Mouse (Mus musculus) spleen, postnatal 4 days (tissue): ENCODE results near the gene Atoh8.

Experiments used
- DNase-seq, 2 experiments: peaks; one replicate each; pipeline ENCODE4 v3.0.0; 2022; ENCODE audit warnings: low spot score in 2 of 2

Atoh8 gene

DNA sequence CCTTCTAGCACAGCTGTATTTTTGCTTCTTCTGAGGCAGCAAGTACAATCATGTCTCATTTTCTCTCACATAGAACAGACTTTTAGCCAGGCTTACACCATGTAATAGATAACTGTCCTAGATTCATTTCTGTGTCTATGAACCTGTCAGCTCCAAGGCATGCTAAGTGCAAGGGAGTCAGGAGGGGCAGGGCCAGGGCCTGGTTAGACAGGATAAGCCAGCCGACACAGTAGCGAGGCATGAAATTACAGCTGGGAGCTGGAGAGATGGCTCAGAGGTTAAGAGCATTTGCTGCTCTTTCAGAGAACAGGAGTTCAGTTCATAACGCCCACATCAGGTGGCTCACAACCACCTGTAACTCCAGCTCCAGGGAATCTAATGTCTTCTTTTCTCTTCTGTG is 38.7 kb downstream of the Atoh8 start:
- DNase-seq, result no peak

DNA sequence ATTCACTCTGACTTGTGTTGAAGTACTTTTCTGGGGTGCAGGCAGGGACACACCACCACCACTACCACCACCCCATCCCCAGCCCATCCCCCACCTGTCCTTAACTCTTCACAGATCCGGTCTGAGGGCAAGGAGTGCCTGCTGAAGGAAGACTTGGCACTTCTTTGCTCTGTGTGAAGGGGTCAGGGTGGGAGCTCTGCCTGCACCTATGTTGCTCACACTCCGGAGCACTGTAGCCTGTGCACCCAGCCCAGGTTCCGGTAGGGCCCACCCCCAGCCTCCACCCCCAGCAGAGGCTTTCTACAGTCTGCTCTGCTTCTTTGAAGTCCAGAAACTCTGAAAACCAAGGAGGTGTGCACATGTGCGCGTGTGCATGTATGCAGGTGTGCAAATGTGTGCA is 44.8 kb downstream of the Atoh8 start:
- DNase-seq, result no peak

DNA sequence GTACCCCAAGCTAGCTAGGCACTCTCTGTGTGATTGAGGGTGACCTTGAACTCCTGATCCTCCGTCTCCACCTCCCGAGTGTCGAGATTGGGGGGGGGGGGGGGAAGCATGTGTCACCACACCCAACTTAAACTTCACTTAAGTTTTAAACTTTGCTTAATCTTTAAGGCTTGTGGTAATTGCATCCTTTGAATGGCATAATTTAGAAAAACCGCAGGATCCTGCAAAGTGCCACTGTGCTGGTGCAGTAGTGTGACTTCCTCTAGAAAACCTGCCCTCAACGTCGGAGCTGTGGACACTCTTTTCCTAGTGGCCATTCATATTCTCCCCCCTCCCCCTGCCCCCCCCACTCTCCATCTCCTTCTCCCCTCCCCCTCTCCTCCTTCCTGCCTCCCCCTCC is 45.3 kb downstream of the Atoh8 start:
- DNase-seq, result no peak

DNA sequence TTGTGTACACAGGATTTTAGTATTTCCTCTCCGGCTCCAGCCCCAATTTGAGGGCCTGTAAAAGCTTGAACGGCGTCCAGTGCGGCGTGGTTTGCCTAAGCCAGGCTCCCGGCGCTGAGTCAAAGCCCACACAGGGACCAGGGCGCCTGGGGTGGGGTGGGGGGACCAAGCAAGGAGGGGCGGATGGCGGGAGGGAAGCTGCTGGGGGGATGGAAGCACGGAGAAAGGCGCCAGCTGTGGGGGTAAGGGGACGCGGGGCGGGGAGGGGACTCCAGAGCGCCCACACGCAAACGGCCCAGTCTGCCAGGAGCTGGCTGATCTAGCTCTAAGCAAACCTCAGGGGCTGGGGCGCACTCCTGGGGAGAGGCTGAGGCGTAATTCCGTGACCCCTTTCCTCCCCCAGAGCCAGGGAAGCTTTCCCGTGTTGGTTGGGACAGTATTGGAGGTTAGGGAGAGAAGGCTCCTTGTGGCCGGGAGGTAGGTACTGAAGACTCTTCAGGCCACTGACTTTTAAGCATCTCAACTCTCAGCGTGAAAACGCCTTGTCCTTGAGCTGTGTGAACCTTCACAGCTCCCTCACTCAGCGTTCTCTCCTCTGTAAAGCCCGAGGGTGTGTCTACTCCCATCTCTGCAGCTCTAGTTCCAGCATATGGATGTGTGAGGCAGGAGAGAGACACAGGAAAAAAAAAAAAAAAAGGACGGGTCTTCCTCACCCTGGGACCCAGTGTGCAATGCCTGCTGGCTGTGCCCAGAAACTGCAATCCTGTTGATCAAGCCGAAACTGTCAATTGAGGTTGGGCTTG is 46.1 kb downstream of the Atoh8 start:
- DNase-seq, result no peak

DNA sequence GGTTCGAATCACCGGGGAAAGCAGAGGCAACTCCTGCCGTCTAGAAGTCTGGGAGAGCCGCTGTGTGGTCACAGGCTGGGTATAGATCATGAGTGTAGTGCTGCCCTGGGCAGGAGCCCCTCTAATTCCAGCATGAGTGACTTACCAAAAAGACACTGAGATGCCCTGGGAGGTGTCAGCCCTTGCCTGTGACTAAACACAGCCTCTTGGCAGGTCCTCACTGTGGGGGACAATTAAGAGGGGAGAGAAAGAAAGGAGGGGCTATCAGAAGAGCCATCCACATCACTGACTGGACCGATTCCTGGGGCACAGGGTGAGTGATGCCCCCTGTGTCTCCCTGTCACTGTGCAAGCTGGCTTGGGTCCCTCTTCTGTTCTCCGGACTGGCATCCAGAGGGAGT is 48.6 kb downstream of the Atoh8 start:
- DNase-seq, result no peak

DNA sequence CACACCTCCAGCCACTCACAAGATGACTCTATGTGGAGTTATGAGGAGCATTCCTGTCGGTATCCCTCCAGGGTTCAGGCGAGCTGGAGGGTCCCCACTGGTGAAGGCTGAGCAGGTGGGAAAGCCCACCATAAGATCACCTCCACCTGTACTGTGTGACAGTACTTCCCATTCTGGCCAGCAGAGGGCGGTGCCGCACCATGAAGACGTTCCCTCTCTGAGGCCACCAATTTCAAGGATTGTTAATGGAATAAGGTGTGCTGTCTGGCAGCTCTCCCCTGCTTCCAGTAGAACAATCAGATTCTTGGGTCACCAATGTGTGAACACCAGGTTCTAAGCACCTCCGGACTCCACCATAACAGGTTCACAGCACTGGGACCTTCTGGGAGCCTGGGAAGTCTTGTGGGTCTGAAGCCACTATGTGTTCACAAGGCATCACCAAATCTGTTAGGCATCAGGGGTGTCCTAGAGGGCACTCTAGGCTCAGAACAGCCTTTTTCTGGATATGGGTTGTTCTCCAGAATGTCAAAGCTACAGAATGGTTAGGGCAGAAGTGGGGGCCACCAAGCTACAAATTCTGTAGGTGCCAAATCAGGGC is 49.4 kb downstream of the Atoh8 start:
- DNase-seq, result peak; percentile 73 to 93

DNA sequence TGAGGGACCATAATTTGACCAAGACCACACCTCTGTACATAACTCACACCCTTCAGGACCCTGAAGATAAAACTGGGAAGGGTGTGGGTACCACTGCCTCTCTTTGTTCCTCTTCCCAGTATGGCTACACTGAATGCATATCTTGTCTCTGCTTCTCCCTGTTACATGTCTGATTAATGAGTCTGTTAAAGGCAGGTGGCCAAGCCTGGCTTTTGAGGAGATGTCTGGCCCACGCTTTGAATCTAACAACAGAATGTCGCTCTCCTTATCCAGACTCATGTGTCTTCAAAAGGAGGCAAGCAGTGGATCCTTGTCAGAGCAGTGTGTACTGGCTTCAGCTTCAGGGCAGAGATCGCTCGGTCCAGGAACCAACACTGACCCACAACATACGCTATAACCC is 50.8 kb downstream of the Atoh8 start:
- no peak for DNase-seq

DNA sequence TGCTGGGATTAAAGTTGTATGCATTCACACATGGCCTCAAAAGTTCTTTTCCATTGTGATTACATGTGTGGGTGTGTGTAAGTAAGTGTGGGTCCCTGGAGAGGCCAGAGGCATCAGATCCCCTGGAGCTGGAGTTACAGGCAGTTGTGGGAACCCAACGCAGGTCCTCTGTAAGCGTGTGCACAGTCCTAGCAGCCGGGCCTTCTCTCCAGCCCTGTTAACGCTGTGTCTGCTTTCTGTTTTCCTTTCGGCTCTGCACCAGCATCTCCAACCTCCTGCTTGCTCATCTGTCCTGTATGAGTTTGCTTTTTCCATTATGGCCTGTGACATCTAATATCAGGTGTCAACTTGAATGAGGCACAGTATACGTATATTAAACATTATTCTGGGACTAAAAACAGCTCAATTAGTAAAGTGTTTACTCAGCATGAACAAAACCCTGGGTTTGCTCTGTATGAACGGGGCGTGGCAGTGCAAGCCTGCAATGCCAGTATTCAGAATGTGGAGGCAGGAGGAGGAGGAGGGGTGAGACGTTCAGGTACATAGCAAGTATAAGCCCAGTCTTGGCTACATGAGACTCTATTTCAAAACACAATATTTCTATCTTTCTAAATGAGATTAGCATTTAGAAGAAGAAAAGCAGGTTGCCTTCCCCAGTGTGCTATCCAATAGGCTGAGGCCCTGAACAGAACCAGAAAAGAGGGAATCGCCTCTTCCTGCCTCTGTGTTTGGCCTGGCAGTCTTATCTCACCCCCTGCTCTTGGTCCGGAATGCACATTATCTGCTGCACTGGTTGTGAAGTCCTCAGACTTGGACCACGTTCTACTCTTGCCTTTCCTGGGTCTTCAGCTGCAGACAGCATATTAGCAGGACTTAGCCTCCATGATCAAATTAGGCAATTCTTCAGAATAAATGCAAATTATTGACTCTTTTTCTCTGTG is 55.5 kb downstream of the Atoh8 start:
- DNase-seq, result no peak

DNA sequence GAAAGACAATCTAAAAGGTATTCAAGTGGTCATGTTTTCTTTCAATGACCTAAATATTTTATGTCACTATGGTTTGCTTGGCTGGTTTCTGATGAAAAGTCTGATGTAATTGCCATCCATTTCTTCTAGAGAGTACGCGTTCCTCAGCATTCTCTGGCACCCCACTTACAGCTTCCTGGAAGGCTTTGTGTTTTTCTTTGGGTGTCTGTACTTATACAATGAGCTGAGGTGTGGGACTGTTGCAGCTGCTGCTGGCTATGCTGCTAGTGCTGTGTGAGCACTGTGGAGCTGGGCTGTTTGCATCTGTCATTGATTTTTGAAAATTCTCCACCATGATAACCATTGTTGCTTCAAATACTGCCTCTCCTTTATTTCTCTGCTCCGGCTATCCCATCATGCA is 56.4 kb downstream of the Atoh8 start:
- DNase-seq, result no peak

DNA sequence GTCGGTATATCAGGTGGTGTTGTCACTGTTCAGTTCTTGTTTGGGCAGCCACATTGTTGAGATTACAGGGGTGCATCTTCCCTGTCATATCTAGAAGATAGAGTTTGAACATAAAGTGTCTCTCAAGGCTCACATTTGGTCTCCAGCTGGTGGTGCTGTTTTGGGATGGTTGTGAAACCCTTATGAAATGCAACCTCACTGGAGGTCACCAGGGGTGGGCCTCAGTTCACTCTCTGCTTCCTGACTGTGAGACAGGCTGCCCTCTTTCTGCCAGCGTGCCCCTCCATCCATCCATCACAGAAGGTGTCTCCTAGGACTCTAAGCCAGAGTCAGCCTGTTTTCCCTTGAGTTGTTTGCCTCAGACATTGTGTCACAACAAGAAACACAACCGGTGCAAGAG is 58.0 kb downstream of the Atoh8 start:
- no peak for DNase-seq

DNA sequence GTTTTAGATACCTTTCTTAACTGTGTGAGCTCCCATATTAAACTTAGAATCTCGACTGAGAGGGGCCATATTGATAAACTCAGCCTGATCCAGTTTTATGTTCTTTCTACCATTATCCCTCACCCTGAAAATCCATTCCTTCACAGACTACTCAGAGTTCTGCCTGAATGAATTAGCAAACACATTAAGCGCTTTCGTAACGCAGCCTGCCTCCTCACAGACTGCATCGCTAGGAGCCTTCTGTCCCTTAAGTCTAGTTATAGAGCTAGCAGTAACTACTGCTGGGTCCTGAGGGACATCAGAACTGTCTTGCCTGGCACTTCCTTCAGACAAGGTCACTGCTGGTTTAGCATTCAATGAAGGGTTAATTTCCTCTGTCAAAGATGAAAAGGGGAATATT is 59.4 kb downstream of the Atoh8 start:
- no peak for DNase-seq

DNA sequence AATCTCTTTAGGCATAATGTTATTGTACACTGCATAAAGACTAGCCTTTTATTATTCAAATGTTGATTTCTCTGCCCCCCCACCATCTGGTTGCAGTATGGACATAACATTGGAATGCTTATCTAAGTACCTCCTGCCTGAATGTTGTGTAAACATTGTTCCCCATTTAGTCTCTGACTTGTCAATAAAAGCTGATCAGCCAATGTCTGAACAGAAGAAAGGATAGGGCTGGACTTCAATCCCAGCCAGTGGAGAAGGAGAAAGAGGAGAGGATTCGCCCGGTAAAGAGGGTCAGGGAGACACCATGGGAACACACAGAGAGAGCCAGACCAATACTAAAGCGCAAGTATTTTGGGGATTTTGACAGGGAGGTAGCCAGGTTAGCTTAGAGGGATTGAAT is 60.0 kb downstream of the Atoh8 start:
- DNase-seq, result no peak

DNA sequence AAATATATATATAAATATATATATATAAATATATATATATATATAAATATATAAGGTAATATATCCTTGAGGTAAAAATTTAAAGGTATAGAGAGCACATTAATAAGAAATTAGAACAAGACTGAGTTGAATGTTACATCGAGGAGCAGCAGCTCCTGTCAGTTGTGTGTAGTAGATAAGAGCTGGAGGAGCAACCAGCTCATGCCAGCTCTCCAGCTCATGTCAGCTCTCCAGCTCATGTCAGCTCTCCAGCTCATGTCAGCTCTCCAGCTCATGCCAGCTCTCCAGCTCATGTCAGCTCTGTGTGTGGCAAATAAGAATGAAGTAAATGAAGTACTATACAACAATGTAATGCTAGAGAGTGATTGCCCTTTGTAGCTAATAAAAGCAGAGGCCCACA is 62.0 kb downstream of the Atoh8 start:
- no peak for DNase-seq

DNA sequence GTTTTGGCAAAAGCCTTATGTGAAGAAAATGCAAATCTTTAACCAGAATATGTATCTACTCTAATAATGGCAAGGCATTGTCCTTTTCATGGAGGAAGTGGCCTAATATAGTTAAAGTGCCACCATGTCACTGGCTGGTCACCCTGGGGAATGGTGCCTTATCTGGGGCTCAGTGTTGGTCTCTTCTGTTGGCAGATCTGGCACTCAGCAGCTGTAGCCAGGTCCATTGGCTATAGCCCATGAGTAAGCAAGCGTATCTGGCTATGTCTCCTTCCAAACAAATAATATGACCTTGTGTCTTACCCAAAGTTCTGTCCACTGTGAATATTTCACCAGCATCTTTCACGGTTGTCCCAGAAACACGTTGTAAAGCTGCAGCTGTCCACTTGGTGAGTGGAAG is 64.0 kb downstream of the Atoh8 start:
- no peak for DNase-seq

DNA sequence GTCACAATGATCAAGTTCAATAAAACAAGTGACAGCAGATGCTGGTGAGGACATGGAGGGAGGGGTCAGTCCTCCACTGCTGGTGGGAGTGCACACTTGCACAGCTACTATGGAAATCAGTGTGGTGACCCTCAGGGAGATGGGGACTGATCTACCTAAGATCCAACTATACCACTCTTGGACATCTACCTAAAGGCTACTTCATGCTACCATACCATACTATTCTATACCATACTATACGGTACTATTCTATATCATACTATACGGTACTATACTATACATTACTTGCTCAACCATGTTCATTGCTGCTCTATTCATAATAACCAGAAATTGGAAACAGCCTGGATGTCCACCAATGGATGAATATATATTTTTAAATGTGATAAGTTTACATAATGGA is 69.5 kb downstream of the Atoh8 start:
- no peak for DNase-seq

DNA sequence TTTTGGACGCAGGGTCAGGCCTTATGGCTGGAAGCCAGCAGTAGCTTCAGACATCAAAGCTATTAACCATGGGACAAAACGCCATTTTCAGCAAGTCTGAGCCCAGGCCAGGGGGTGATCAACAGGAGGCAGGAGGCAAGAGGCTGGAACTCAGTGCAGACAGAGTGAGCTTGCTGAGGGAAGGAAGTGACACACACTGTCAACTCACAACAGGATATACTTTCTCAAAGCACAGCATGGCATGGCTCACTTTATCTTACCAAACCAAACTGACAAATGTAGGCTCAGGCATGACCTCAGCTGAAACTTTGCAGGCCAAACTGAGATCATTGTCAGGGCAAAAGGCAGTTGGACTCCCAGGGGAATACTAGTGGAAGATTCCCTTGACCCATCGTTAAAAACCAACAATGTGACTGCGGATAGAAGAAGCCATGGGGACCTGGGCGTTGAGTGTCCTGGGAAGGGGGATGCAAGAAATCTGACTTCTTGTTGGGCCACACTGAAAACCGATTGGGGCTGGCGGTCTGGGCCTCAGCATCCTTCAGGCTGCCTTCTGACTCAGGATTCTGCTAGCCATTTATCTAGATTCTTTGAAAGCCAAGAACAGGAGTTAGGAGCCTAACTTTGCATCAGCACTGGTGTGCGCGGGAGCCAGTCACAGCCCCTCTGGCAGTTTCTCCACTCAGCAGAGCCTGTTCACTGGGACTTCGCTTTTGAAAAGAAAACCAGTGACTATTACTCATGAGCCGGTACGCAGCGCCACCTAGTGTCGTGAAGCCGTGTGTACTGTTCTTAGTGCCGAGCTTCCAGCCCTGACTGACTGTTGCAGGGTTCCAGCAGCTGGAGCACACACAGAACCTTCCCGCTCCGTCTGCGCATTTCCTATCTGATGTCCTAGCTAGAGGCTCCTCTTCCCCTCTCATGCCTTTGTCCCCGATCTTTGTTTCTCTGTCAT is 70.8 kb downstream of the Atoh8 start:
- DNase-seq, result peak; percentile 82 to 94

DNA sequence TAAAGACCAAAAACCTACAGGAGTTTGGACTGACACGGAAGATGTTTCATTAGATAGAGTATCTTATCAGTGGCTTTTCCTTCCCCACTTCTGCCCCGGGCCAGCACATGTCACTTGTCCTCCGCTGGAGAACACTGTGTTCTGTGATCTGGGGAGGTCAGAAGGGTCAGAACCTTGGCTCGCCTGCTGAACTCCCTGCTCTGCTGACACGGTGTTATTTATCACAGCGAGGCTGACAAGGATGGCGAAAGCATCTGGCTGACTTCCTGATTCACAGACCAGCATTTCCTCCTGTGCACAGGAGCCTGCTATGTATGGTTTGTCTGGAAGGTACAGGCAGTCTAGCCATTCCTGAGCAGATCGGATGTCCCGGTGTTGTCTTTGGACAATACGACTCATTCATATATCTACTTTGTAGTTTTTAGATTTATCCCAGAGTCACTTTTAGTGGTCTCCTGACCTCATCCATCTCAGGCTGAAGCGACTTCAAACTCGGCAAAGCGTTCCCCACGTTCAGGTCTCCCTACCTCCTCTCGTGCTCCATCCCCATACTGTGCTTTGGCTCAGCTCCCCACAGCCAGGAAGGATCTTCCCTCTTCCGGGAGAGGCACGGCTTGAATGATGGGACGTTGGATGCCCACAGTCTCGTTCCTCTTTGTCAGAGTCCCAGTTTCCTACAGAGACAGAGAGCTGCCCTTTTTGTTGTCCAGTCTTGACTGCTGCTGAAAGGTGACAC is 73.1 kb downstream of the Atoh8 start:
- DNase-seq, result peak in 1 of 2 experiments; percentile 27

DNA sequence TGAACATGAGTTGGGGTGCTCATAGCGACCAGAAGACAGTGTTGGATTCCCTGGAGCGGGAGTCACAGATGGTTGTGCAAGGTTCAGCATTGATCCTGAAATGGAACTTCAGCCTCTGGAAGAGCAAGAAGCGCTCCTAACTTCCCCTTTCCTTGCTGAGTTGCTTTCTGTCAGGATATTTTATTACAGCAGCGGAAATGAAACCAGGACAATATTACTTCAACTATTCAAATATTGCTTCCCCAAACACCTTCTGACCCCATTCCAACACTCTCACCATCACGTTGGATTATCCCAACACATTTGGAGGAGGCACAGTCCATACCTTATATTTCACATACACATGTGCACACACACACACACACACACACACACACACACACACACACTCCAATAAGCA is 73.6 kb downstream of the Atoh8 start:
- DNase-seq, result no peak

DNA sequence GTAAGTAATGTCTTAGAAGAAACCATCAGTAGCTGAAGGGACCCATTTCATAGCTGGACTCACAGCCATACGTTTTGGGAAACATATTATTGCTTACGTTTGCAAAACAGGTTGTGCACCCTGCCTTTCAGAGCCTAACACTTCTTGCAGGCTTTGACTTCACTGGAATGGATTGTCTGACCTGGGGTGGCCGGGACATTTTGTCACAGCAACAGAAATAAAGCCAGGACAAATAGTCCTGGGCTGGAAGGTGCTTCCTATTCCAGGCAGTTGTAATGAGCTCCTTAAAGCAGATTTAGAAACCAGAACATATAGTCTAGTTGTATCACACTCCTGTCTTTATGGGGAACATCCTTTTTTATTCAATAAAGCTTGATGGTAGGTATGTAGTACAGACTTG is 74.4 kb downstream of the Atoh8 start:
- DNase-seq, result no peak

DNA sequence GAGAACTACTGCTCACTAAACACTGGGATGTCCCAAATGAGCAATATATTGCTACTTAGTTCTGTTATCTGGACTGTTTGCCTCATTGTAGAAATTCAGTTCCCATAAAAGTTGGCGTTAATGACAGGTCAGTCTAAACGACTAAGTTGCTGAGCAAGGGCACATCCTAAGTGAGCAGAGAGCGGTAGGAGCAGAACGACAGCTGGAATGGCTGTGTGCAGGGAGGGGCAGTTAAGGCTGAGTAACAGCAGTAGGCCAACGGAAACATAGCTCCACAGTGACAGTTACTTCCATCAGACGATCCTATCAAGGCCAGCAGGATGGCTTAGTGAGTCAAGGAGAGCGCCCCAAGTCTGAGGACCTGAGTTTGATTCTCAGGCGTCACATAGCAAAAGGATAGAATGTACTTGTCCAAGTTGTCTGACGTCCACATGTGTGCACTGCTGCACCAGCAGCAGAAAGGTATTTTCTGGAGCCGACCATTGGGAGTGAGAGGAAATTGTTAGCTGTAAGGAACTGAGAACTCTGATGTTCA is 75.4 kb downstream of the Atoh8 start:
- no peak for DNase-seq
